Mouse (Mus musculus) stomach, postnatal 0 days (tissue): ENCODE measurements around the gene Sorbs2. TPM values are rescaled to one million over a fixed set of nuclear protein-coding genes. Genes with fewer than 3 reads are reported as not detected.

ENCODE experiments used
- ATAC-seq: fragments of 200-750 bp; cut with Nextera tagmentation; 2 replicates; pipeline ENCODE4 v1.8.0; 2017; ENCODE audit not compliant: low FRiP score, low TSS enrichment
- DNase-seq: peaks from one replicate; pipeline ENCODE4 v3.0.0-alpha.2; 2016; ENCODE audit warnings: low spot score
- H3K27ac ChIP-seq: fragments of 300-500 bp; sonication (generic); replicated peaks from 2 replicates; pipeline ENCODE4 v1.5.1; 2014; ENCODE audit warnings: mild to moderate bottlenecking, control low read depth
- H3K27me3 ChIP-seq: fragments of 300-500 bp; sonication (generic); 2 replicates; pipeline ENCODE4 v1.6.1; 2014; ENCODE audit warnings: low read length; ENCODE audit not compliant: control insufficient read depth, insufficient read depth
- H3K36me3 ChIP-seq: fragments of 300-500 bp; sonication (generic); 2 replicates; pipeline ENCODE4 v1.6.1; 2014; ENCODE audit warnings: low read length, mixed read lengths; ENCODE audit not compliant: control insufficient read depth, insufficient read depth
- H3K4me1 ChIP-seq: fragments of 300-500 bp; sonication (generic); replicated peaks from 2 replicates; pipeline ENCODE4 v1.6.1; 2014; ENCODE audit warnings: antibody characterized with exemption; ENCODE audit not compliant: control insufficient read depth, insufficient read depth
- H3K4me2 ChIP-seq: fragments of 300-500 bp; sonication (generic); replicated peaks from 2 replicates; pipeline ENCODE4 v1.6.1; 2014; ENCODE audit warnings: low read depth, mild to moderate bottlenecking, control low read depth, moderate library complexity
- H3K4me3 ChIP-seq: fragments of 300-500 bp; sonication (generic); 2 replicates; pipeline ENCODE4 v1.5.1; 2014; ENCODE audit warnings: low read depth, low read length, control low read depth
- H3K9ac ChIP-seq: fragments of 300-500 bp; sonication (generic); 2 replicates; pipeline ENCODE4 v1.6.1; 2014; ENCODE audit warnings: mild to moderate bottlenecking, low read length, control low read depth, mixed read lengths
- H3K9me3 ChIP-seq: fragments of 300-500 bp; sonication (generic); 2 replicates; pipeline ENCODE4 v1.6.1; 2016; ENCODE audit warnings: low read length; ENCODE audit not compliant: control insufficient read depth
- CTCF ChIP-seq: IDR thresholded peaks from 2 replicates; pipeline ENCODE4 v1.5.1; 2016; ENCODE audit warnings: antibody characterized with exemption, low read depth, mild to moderate bottlenecking, moderate library complexity
- EP300 ChIP-seq: optimal IDR thresholded peaks from 2 replicates; pipeline ENCODE3; 2016; ENCODE audit warnings: antibody characterized with exemption
- WGBS: fragments of 180-500 bp; shearing (Covaris S2); extraction: QIAGEN DNeasy Blood & Tissue Kit; methylation state at CpG from one replicate; pipeline ENCODE4 v1.1.7; 2014; 5-methylcytosine and 5-hydroxymethylcytosine counted together
- polyA plus RNA-seq: library from polyadenylated mRNA; unstranded; fragments of >200 nt; fragmentation: Nextera tagmentation; extraction: Ambion mirVana; gene quantifications from 2 replicates; pipeline ENCODE4 v1.2.1, GENCODE M21; 2015

The Sorbs2 gene
- polyA plus RNA-seq, 1 experiment from 2014 or later, result 21.1 TPM

DNA sequence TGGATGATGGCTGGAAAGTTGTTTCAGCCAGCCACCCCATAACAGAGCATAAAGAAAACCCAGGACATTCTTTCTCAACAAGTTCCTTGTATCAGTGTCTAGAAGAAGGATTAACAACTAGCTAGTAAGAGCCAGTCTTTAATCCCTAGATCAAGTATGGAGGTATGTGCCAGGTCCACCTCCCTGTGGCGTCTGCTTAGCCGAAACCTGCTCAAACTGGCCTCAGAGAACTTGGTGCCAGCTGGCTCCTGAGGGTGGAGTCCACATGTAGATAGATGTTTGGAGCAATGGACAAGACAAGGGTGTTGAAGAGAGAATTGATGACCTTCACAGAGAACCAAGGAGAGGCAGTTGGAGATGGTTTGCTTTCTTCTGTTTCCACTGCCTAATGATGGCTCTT is 229.7 kb downstream of the Sorbs2 start:
- Histone ChIP-seq H3K9ac (no peak overlapping the region), H3K4me3 (no peak overlapping the region), H3K4me1 (no peaks in the 10 kb centered on the region), H3K9me3 (no peaks in the 10 kb centered on the region), H3K4me2 (no peak overlapping the region), H3K27ac (no peak overlapping the region), H3K27me3 (no peaks in the 10 kb centered on the region), H3K36me3 (no peaks in the 10 kb centered on the region)
- TF ChIP-seq CTCF, result no peak
- ATAC-seq (no peak), DNase-seq (no peak)
- WGBS, result 58% methylated on average over 2 of the region's 2 CpGs

DNA sequence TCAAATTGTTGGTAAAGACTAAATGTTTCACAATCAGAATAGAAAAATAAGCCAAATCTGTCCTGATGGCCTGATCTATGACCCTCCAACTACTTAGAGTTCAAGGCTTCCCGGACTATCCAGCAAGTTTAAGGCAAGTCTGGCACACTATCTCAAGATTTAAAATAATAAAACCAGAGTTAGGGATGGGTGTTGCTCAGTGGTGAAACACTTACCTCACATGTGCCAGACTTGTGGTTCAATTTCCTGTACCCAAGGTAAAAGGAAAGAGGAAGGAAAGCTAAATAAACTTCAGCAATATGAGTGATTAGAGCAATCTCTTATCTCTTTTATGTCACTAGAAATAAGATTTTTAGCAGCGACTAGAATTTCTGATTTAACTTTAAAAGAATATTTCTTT is 235.7 kb downstream of the Sorbs2 start:
- no peaks in the 10 kb centered on the region for H3K27me3 ChIP-seq
- H3K9me3 ChIP-seq, result no peaks in the 10 kb centered on the region
- no peak overlapping the region for H3K4me3 ChIP-seq
- no peak for TF ChIP-seq CTCF
- no peak for TF ChIP-seq EP300
- H3K4me2 ChIP-seq, result no peak overlapping the region
- H3K36me3 ChIP-seq, result no peaks in the 10 kb centered on the region
- DNase-seq (no peak), ATAC-seq (no peak)
- H3K27ac ChIP-seq, result no peak overlapping the region
- 75% methylated on average over 2 of the region's 2 CpGs for WGBS
- no peak overlapping the region for H3K9ac ChIP-seq
- no peaks in the 10 kb centered on the region for H3K4me1 ChIP-seq

DNA sequence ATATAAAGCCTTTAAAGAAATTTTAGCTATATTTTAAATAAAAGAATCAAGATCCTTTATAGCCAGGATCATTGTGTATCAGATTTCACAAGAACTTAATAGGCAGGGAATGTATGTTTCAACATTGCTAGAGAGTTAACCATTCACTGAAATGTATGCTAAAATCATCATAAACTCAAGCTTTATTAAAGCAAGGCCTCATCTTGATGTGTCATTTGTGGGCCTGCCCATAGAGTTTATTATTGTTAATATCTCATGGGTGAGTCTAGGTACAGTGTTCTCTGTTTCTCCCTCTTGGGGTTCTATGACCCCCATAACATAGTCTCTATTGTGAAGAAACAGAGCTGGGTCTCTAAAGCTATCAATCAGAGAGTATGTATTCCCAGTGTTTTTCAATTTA is 236.2 kb downstream of the Sorbs2 start:
- H3K36me3 ChIP-seq, result no peaks in the 10 kb centered on the region
- no peak overlapping the region for H3K4me2 ChIP-seq
- no peaks in the 10 kb centered on the region for H3K27me3 ChIP-seq
- DNase-seq (no peak), ATAC-seq (no peak)
- no peak overlapping the region for H3K9ac ChIP-seq
- H3K27ac ChIP-seq, result no peak overlapping the region
- H3K4me1 ChIP-seq, result no peaks in the 10 kb centered on the region
- H3K4me3 ChIP-seq, result no peak overlapping the region
- no peak for TF ChIP-seq EP300
- TF ChIP-seq CTCF, result no peak
- no peaks in the 10 kb centered on the region for H3K9me3 ChIP-seq

DNA sequence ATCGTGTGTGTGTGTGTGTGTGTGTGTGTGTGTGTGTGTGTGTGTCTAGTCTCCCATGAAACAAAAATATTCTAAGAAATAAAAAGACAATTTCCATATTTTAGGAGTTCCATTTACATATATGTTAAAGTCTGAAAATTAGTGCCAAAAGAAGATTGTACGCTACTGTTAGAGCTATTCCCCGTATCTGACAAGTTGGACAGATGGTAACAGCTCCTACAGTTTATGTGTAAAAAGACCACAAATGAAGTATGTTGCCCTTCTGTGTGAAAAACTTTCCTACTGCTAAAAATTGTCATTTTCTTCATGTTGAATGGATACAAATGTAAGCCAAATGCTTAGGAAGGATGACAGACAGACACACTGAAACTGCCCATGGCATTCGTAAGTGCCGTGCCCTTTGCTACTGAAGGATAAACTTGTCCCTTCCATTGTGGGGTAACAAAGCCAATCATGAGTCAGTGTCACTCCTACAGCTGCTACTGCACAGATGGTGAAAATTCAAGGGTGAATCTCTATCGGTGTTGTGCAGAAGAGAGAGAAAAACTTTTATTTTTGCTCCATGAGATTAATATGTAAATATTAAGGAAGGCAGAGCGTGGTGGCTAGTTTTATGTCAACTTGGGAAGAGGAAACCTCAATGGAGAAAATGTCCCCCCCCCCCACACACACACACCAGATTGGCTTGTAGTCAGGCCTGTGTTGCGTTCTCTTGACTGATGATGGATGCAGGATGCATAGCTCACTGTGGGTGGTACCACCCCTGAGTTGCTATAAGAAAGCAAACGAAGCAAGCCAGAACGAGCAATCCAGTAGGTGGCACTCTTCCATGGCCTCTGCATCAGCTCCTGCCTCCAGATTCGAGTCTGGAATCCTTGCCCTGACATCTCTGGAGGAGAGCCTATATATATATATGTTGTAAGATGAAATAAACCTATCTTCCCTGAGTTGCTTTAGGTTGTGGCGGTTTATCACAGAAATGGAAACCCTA is 244.2 kb downstream of the Sorbs2 start:
- Histone ChIP-seq H3K9ac (no peak overlapping the region), H3K9me3 (no peaks in the 10 kb centered on the region), H3K4me2 (no peak overlapping the region), H3K27ac (no peak overlapping the region), H3K27me3 (no peaks in the 10 kb centered on the region), H3K4me1 (no peaks in the 10 kb centered on the region), H3K4me3 (no peak overlapping the region), H3K36me3 (no peaks in the 10 kb centered on the region)
- no peak for TF ChIP-seq EP300
- TF ChIP-seq CTCF, result peak; percentile 62
- DNase-seq (peak; percentile 18), ATAC-seq (no peak)
- WGBS, result 67% methylated on average over 12 of the region's 12 CpGs

DNA sequence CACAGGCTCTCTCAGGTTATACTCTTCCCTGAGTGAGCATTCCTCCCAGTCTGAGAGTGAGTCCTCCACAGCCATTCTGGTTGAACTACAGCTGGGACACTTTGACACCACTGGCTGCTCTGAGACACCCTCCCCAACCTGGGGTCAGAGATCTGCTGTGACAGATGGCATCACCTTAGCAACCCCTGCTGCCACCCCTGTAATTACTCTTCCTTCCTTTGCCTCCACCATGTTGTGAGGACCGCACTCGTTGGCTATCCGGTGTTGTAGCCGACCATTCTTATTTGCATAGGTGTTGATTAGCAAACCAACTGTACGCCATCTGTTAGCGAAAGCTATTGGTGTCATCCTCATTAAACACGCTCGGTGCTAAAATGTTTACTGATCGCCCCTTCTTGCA is 247.9 kb downstream of the Sorbs2 start:
- TF ChIP-seq EP300, result no peak
- TF ChIP-seq CTCF, result no peak
- 86% methylated on average over 9 of the region's 9 CpGs for WGBS
- Histone ChIP-seq H3K4me3 (no peak overlapping the region), H3K4me1 (no peaks in the 10 kb centered on the region), H3K4me2 (no peak overlapping the region), H3K27ac (no peak overlapping the region), H3K9ac (no peak overlapping the region), H3K36me3 (no peaks in the 10 kb centered on the region), H3K9me3 (no peaks in the 10 kb centered on the region), H3K27me3 (no peaks in the 10 kb centered on the region)
- no peak for DNase-seq
- ATAC-seq, result no peak

DNA sequence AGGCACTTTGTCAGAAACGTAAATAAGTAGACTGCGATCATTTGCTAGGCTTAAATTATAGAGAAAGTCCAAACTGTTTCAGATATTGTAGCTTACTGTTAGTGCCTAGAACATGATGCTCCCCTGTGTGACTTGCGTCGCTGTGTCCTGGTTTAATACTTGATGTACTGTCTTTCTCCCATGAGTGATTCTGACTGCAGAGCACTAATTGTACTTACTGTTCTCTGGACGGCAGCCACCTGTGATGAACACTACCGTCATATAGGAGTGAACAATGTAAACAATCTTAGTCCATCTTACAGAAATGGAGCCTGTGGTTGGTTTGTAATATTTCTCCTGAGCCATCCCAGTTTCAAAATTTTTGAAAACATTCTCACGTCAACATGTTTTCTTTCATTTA is 248.4 kb downstream of the Sorbs2 start:
- no peak for ATAC-seq
- WGBS, result 60% methylated on average over 7 of the region's 7 CpGs
- TF ChIP-seq EP300 (no peak), CTCF (no peak)

More for the DNA sequence above, 248.4 kb downstream of the Sorbs2 start:
- Histone ChIP-seq H3K9ac (no peak overlapping the region), H3K4me1 (no peaks in the 10 kb centered on the region), H3K27ac (no peak overlapping the region), H3K27me3 (no peaks in the 10 kb centered on the region), H3K4me3 (no peak overlapping the region), H3K4me2 (no peak overlapping the region), H3K9me3 (no peaks in the 10 kb centered on the region), H3K36me3 (no peaks in the 10 kb centered on the region)
- no peak for DNase-seq
